Mouse (Mus musculus) lung, postnatal 0 days (tissue): Measurements from ENCODE around the gene Adgrl2. TPM values are rescaled to one million over a fixed set of nuclear protein-coding genes. Genes with fewer than 3 reads are reported as not detected.

ENCODE experiments used
- ATAC-seq: fragments of 200-750 bp; cut with Nextera tagmentation; 2 replicates; pipeline ENCODE4 v1.8.0; 2017; ENCODE audit warnings: moderate library complexity
- DNase-seq: peaks from one replicate; pipeline ENCODE4 v3.0.0-alpha.2; 2016; ENCODE audit warnings: low spot score
- H3K27ac ChIP-seq: fragments of 300-500 bp; sonication (generic); 2 replicates; pipeline ENCODE4 v1.5.1; 2014; ENCODE audit warnings: antibody characterized with exemption, mild to moderate bottlenecking, low read length, mixed read lengths
- H3K27me3 ChIP-seq: fragments of 300-500 bp; sonication (generic); replicated peaks from 2 replicates; pipeline ENCODE4 v1.6.1; 2014; ENCODE audit warnings: low read length, mixed read lengths; ENCODE audit not compliant: insufficient read depth
- H3K36me3 ChIP-seq: fragments of 300-500 bp; sonication (generic); 2 replicates; pipeline ENCODE4 v1.6.1; 2014; ENCODE audit warnings: low read length, mixed read lengths; ENCODE audit not compliant: insufficient read depth
- H3K4me1 ChIP-seq: fragments of 300-500 bp; sonication (generic); 2 replicates; pipeline ENCODE4 v1.6.1; 2014; ENCODE audit warnings: antibody characterized with exemption, low read depth, low read length, mixed read lengths; ENCODE audit not compliant: insufficient read depth
- H3K4me2 ChIP-seq: fragments of 300-500 bp; sonication (generic); replicated peaks from 2 replicates; pipeline ENCODE4 v1.6.1; 2014; ENCODE audit warnings: low read depth, mild to moderate bottlenecking, low read length, moderate library complexity, mixed read lengths
- H3K4me3 ChIP-seq: fragments of 300-500 bp; sonication (generic); 2 replicates; pipeline ENCODE4 v1.5.1; 2014; ENCODE audit warnings: low read depth, low read length
- H3K9ac ChIP-seq: fragments of 300-500 bp; sonication (generic); replicated peaks from 2 replicates; pipeline ENCODE4 v1.6.1; 2014; ENCODE audit warnings: low read depth, mild to moderate bottlenecking
- H3K9me3 ChIP-seq: fragments of 300-500 bp; sonication (generic); 2 replicates; pipeline ENCODE4 v1.6.1; 2016; ENCODE audit warnings: low read length, mixed read lengths
- CTCF ChIP-seq: IDR thresholded peaks from 2 replicates; pipeline ENCODE4 v1.5.1; 2016; ENCODE audit warnings: antibody characterized with exemption, mild to moderate bottlenecking
- EP300 ChIP-seq: IDR thresholded peaks from 2 replicates; pipeline ENCODE4 v1.6.1; 2016; ENCODE audit warnings: antibody characterized with exemption, mild to moderate bottlenecking, control low read depth
- WGBS: fragments of 180-500 bp; shearing (Covaris S2); extraction: QIAGEN DNeasy Blood & Tissue Kit; methylation state at CpG from one replicate; pipeline ENCODE4 v1.1.7; 2014; 5-methylcytosine and 5-hydroxymethylcytosine counted together
- polyA plus RNA-seq: library from polyadenylated mRNA; unstranded; fragments of >200 nt; fragmentation: Nextera tagmentation; extraction: Ambion mirVana; gene quantifications from 2 replicates; pipeline ENCODE4 v1.2.1, GENCODE M21; 2015

Gene Adgrl2
- polyA plus RNA-seq, 1 experiment from 2014 or later, result 46.3 TPM

DNA sequence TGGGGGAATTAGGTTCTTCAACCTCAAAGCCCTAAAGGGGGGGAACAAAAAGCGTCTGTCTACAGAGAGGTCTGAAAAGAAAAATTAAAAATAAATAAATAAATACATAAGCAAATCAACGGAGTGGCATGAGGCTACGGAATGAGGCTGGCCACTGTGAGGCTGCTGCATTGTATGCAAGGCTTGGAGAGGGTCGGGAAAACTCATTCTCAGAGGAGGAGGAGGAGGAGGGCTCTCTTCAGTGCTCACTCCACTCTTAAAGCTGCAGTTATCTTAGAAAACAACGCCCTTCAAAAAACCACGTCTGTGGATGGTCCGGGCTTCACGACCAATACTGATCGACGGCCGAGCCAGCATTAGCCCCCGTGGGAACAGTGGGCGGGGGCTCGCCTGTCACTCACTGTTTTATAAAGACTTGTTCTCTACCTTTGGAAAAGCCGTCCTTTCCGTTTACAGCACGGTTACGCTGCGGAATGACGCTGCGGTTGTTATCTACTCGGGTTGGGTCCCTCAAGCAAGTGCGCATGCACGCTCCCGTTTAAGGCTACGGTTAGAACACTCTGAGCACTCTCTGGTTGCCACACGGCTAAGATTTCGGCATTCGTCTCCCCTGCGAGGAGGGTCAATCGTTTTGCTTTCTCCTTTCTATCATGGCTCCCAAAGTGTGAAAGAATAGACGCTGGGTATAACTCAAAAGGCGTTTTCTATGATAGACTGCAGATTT is 170.9 kb downstream of the Adgrl2 start:
- no peak overlapping the region for H3K9ac ChIP-seq
- no peak for ATAC-seq

DNA sequence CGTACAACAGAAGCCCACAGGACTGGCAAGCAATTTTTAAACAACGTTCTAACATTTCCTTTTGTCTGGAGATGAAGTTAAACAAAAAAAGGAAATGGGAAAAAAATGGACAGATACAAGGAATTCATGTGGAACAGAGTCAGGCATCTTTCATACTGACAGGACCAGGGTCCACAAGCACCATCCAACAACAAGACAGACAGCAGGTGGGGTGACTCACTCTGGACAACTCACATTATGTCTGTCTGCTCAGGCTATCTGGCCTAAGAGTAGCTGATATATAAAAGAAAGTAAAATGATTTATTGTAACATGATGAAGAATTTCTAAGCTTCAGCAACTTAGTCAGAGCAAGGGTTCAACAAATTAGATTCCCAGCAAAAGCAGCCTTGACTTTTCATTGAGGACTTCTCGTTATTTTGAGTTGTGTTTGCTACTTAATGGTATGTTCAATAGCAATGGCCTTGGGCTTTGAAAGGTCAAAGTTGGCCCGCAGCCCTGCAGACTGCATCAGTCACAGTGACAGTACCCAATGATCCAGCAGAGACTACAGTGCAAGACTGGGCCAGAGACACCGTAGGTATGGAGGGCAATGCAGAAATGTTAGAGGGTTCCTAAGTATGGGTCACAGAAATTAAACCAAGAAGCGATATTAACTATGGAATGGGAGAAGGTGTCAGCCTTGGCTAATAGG is 171.8 kb downstream of the Adgrl2 start:
- WGBS, result 68% methylated on average over 6 of the region's 6 CpGs
- Histone ChIP-seq H3K36me3 (peaks cover 34% of the 10 kb centered on the region; the same call in 1 of the 2 replicates), H3K27me3 (no peaks in the 10 kb centered on the region)

More for the DNA sequence above, 170.9 kb downstream of the Adgrl2 start:
- TF ChIP-seq CTCF, result no peak
- TF ChIP-seq EP300, result no peak
- peaks cover 36% of the 10 kb centered on the region; the same call in 1 of the 2 replicates for H3K36me3 ChIP-seq
- no peak overlapping the region for H3K4me2 ChIP-seq
- no peaks in the 10 kb centered on the region for H3K27me3 ChIP-seq
- H3K9me3 ChIP-seq, result no peaks in the 10 kb centered on the region
- no peak for DNase-seq
- no peak overlapping the region for H3K4me3 ChIP-seq
- no peaks in the 10 kb centered on the region for H3K4me1 ChIP-seq
- no peak overlapping the region for H3K27ac ChIP-seq
- 90% methylated on average over 33 of the region's 33 CpGs for WGBS

DNA sequence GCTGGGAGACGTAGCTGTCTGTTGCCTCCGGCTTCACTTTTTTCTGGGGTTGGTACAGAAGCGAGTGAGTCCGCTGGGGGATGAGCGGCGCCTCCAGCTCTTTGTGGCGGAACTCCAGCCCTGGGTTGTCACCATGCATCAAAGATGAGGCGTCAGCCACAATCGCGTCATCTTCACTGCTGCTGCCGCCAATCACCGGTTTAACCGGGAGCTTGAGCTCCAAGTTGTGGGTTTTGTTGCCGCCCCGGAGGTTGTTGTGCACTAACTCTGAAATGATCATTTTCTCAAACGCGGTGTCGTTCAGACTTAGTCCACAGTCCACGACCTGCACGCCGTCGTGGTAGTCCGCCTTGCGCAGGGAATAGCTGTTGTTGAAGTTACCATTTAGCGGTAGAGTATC is 172.9 kb downstream of the Adgrl2 start:
- Histone ChIP-seq H3K9me3 (no peaks in the 10 kb centered on the region), H3K27me3 (no peaks in the 10 kb centered on the region), H3K27ac (no peak overlapping the region), H3K4me1 (no peaks in the 10 kb centered on the region), H3K9ac (no peak overlapping the region), H3K36me3 (peaks cover 26% of the 10 kb centered on the region; the same call in 1 of the 2 replicates), H3K4me2 (no peak overlapping the region), H3K4me3 (no peak overlapping the region)
- DNase-seq (no peak), ATAC-seq (no peak)
- TF ChIP-seq CTCF, result no peak
- TF ChIP-seq EP300, result no peak
- 97% methylated on average over 25 of the region's 25 CpGs for WGBS

More for the DNA sequence above, 171.8 kb downstream of the Adgrl2 start:
- no peak overlapping the region for H3K4me2 ChIP-seq
- no peak overlapping the region for H3K9ac ChIP-seq
- H3K4me1 ChIP-seq, result no peaks in the 10 kb centered on the region
- DNase-seq (no peak), ATAC-seq (no peak)
- H3K9me3 ChIP-seq, result no peaks in the 10 kb centered on the region
- no peak overlapping the region for H3K27ac ChIP-seq
- H3K4me3 ChIP-seq, result no peak overlapping the region
- TF ChIP-seq EP300 (no peak), CTCF (no peak)

GRCm38 (mm10) chr3:148813121-148813520 is 177.2 kb downstream of the Adgrl2 start:
- H3K9ac ChIP-seq, result no peak overlapping the region
- H3K27ac ChIP-seq, result no peak overlapping the region
- ATAC-seq (no peak), DNase-seq (no peak)
- no peak overlapping the region for H3K4me2 ChIP-seq
- no peaks in the 10 kb centered on the region for H3K9me3 ChIP-seq
- TF ChIP-seq EP300 (no peak), CTCF (no peak)
- H3K36me3 ChIP-seq, result peaks cover 18% of the 10 kb centered on the region; the same call in 1 of the 2 replicates
- H3K4me1 ChIP-seq, result no peaks in the 10 kb centered on the region
- H3K4me3 ChIP-seq, result no peak overlapping the region
- no peaks in the 10 kb centered on the region for H3K27me3 ChIP-seq
- 52% methylated on average over 6 of the region's 6 CpGs for WGBS

- no peak for DNase-seq
- no peaks in the 10 kb centered on the region for H3K9me3 ChIP-seq
- TF ChIP-seq CTCF, result no peak
- no peak for TF ChIP-seq EP300
- WGBS, result 52% methylated on average over 1 of the region's 1 CpGs
- no peak overlapping the region for H3K9ac ChIP-seq
- ATAC-seq, result no peak
- peaks cover 8% of the 10 kb centered on the region; the same call in 1 of the 2 replicates for H3K36me3 ChIP-seq
- H3K4me1 ChIP-seq, result no peaks in the 10 kb centered on the region
- H3K27me3 ChIP-seq, result no peaks in the 10 kb centered on the region
- H3K27ac ChIP-seq, result no peak overlapping the region
- H3K4me3 ChIP-seq, result no peak overlapping the region
- H3K4me2 ChIP-seq, result no peak overlapping the region
Measured at GRCm38 (mm10) chr3:148812059-148812458, 178.3 kb downstream of the Adgrl2 start.

GRCm38 (mm10) chr3:148806977-148807376 is 183.4 kb downstream of the Adgrl2 start:
- no peak for DNase-seq
- Histone ChIP-seq H3K4me1 (no peaks in the 10 kb centered on the region), H3K27ac (no peak overlapping the region), H3K4me2 (no peak overlapping the region), H3K9ac (no peak overlapping the region), H3K4me3 (no peak overlapping the region), H3K27me3 (no peaks in the 10 kb centered on the region), H3K9me3 (no peaks in the 10 kb centered on the region), H3K36me3 (no peaks in the 10 kb centered on the region)
- WGBS, result 54% methylated on average over 9 of the region's 9 CpGs
- TF ChIP-seq EP300 (no peak), CTCF (no peak)
- ATAC-seq, result peak; percentile 40
